Mouse (Mus musculus) bone marrow, adult 2 months (tissue): ENCODE results near the gene Srcin1.

Source experiments
- CTCF ChIP-seq: fragments of 200-500 bp; IDR thresholded peaks from 2 replicates; pipeline ENCODE4 v1.5.1; 2011; ENCODE audit warnings: low read length, control low read depth; ENCODE audit not compliant: control insufficient read depth, insufficient read depth
- POLR2A ChIP-seq: fragments of 200-500 bp; IDR thresholded peaks from 2 replicates; pipeline ENCODE4 v1.6.1; 2011; ENCODE audit warnings: low read depth, mild to moderate bottlenecking, control low read depth, low read length, borderline replicate concordance; ENCODE audit not compliant: control insufficient read depth

GRCm38 (mm10) chr11:97531381-97532260, 44.4 kb downstream of the Srcin1 start:
- TF ChIP-seq CTCF (peak; percentile 96), POLR2A (no peak)
